Mouse (Mus musculus) kidney, postnatal 25 days (tissue): ENCODE results near the gene Dytn.

Source experiments
- DNase-seq, 2 experiments: peaks; one replicate each; pipeline ENCODE4 v3.0.0; 2021; ENCODE audit warnings: mixed read lengths in 2 of 2

Gene Dytn

GRCm38 (mm10) chr1:63576803-63577202 is 109.9 kb downstream of the Dytn start:
- no peak for DNase-seq

DNA sequence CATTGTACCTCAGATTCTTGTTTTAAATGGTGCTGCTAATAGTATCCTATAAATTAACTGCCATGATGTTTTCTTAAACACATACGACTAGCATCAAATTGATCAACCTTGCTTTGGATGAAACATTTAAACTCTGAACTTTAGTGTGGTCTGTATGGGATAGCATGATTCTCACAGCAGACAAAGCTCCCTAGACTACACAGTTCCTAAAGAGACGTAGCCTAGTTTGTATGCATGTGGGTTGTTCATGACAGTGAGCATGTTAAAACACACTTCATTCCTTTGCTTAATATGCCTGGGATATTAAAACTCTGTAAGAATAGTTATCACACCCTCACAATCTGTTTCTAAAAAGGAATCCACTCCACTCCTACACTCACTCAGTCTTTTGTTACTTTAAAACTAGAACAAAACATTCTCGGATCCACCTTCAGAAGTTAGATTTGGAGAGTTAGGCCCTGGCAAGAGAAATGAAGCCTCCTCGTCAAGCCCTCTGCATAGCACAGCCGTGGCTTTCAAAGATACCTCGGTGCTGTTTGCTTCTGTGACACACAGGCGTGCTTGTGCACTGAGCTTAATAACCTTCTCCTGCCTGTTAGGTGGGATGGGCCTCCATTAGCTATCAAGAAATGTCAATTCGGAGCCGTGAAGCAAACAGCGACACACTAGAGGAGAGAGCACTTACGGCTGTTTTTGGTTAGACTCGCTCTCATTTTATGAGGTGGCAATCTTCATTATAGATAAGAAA is 112.7 kb downstream of the Dytn start:
- no peak for DNase-seq

DNA sequence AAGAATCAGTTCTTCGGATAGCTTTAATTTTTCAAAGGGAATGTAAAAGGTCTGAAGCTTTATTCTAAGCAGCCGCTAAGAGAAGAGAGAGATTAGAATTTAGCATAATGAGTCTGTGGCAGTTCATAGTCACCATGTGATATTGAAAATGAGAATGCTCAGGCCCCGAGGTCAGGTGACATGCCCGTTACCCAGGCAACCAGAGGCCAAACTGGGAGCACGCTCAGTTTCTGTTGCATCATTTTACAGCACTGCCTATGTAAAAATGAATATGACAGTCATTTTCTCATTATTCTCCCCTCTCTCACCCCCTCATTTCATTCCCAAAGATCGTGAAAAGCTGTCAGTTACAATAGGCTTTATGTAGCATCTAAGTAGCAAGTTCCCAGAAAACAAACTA is 113.3 kb downstream of the Dytn start:
- no peak for DNase-seq
